Mouse (Mus musculus) left cerebral cortex, adult 9 months (tissue): ENCODE results near the gene Fanca.
"Not testable (repeated sequence)": the region's sequence is repeated elsewhere in the genome, so short reads cannot be mapped to it uniquely, and the experiment has no call there.

Experiments
- DNase-seq, 2 experiments: peaks; one replicate each; pipeline ENCODE4 v3.0.0; 2022; ENCODE audit warnings: low spot score in 2 of 2

Gene Fanca

GRCm38 (mm10) chr8:123271901-123272300 is 46.5 kb downstream of the Fanca start:
- DNase-seq, result no peak

DNA sequence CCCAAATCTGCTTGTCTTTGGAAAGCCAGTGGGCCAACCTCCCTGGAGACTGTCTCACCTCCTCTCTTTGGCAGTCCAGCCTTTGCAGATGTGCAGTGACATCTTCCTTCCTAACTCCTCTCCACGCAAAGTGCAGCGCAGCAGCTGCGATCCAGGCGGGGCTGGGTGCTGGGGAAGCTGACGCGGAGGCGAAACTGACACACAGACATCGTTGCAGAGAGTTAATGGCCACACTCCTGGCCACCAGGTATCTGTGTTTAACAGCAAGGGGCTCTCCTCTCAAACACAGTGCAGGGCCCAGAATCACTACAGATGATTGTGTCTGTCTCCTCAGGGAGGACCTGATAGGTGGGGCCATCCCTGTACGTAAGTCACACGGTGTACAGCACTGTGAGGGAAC is 47.2 kb downstream of the Fanca start:
- no peak for DNase-seq

- no peak for DNase-seq
These were observed 50.3 kb downstream of the Fanca start for GRCm38 (mm10) chr8:123267926-123268656.

DNA sequence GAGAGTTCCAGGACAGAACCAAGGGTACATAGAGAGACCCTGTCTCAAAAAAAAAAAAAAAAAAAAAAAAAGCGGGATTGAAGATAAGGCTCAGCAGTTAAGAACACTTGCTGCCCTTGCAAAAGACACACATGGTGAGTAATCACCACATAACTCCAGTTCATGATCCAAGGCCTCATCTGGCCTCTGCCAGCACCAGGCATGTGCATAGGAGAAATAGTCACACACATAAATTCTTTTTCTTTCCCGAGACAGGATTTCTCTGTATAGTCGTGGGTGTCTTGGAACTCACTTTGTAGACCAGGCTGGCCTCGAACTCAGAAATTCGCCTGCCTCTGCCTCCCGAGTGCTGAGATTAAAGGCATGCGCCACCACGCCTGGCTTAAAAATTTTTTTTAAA is 60.8 kb downstream of the Fanca start:
- not testable (repeated sequence) for DNase-seq

- peak in 1 of 2 experiments; percentile 73 for DNase-seq
These were observed 61.3 kb downstream of the Fanca start for GRCm38 (mm10) chr8:123257114-123257513.

DNA sequence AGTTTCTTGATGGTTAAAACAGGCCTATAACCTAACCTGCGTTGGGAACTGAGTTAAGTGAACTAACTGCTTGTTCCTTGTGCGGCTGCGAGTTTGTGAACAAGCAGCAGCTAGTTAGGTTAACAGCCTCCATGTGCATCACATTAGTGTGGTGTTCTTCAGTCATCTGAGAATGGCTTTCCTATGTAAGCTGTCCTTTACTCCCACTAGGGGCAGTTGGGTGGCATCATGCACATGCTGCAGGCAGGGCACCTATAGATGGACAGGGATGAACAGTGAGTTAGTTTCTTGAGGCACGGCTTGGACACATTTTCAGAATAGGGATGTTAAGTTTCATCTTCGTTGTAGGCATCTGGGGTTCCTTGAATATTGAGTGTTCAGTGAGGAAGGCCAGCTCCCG is 63.2 kb downstream of the Fanca start:
- DNase-seq, result no peak

DNA sequence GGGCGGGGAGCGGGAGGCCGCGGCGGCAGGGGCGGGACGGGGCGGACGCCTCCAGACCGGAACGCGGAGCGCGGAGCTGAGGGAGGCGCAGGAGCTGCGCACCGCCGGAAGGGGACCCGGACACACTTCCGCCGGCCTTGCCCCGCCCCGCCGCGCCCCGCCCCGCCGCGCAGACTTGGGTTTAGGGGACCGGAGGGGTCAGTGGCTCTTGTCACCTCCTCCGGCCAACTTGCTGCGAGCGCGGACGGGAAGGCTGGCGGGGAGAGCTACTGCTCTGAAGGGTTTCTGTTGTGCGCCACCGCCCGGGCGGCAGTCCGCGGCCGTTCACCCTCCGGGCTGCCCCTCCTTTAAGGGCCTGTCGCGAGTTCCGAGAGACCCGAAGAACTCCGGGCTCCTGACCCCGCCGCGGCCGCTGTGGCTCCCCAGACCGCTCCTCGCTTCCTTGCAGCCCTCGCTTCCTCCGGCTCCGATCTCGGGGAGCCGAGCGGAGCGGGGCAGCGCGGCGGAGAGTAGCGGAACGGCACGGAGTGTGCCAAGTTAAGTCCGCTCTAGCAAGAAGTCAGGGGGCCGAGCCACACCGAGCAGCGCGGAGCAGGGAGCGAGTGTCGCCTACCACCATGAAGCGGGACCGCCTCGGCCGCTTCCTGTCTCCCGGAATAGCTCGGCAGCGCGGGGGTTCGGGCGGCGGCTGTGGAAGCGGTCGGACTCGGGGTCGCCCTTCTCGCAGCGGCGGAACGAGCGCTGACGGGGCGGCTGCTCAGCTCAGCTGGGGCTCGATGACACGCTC is 64.1 kb downstream of the Fanca start, which contains the start of the genes Zfp276 and Vps9d1:
Gene Zfp276, plus strand, starts transcription at position 97 of the 787 bp plus-strand sequence.
Gene Vps9d1, minus strand, starts transcription at position 250 of the 787 bp plus-strand sequence.
- peak in 1 of 2 experiments; percentile 70 for DNase-seq

DNA sequence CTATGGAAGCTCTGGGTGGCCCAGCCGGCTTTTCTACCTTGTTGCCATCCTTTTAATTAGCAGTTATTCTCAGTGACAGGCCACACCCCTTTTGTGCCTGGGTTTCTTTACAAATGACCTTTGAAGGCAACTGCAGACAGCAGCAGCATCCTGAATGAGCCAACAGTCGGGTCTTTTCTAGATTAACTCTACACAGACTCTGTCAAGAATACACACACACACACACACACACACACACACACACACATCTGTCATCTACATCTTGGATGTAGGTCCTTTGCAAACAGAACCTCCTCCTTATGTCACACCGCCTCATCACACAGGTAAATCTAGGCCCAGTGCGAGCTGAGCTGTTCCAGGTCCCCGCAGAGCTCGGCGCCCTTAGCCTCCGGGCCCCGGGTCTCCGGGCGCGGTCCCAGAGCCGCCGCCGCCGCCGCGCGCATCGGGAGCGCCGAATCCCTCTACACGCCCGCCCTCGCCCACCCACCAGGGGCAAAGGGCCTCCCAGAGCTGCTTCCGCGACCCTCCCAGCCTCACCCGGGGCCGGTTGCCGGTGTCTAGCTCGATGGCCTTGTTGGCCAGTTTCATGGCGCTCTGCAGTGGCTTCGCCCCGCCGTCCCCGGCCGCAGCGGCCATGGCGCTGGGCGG is 64.8 kb downstream of the Fanca start:
- DNase-seq, result no peak

GRCm38 (mm10) chr8:123252925-123253324 is 65.5 kb downstream of the Fanca start:
- DNase-seq, result no peak

GRCm38 (mm10) chr8:123250940-123251339 is 67.4 kb downstream of the Fanca start:
- no peak for DNase-seq

DNA sequence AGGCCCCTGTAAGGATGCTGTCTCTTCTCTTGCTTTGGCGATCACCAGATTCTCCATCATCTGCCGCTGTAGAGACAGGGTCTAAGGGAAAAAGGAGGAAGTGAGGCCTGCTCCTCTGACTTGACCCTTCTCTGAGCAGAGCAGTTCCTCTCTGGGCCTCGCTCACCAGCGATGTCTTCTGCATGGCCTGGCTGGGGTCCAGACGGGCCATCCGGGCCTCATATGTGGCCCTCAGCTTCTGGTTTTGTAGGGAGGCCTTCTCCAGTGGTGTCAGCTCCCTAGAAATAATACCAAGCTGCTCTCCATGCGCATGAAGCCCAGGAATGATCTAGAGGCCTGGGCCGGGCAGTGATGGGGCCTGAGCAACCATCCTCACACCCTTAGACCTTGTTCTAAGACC is 69.8 kb downstream of the Fanca start:
- no peak for DNase-seq

DNA sequence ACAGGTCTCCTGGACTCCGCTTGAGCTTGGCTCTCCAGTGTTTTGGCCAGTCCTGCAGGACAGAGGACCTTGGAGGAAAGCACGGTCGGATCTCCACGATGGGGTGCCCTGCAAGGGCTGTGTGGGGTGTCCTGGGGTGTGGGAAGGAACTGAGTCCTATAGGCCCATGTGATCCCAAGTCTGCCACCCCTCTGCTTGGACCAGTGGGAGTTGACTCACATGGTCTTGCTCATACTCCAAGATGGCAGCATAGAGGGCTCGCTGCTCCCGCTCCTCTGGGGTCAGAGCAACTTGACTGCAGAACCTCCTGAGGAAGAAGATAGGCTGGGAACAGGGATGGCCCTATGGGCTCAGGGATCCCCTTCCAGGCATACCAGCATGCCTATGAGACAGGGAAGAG is 70.6 kb downstream of the Fanca start:
- DNase-seq, result no peak

GRCm38 (mm10) chr8:123245543-123245942 is 72.8 kb downstream of the Fanca start:
- no peak for DNase-seq

DNA sequence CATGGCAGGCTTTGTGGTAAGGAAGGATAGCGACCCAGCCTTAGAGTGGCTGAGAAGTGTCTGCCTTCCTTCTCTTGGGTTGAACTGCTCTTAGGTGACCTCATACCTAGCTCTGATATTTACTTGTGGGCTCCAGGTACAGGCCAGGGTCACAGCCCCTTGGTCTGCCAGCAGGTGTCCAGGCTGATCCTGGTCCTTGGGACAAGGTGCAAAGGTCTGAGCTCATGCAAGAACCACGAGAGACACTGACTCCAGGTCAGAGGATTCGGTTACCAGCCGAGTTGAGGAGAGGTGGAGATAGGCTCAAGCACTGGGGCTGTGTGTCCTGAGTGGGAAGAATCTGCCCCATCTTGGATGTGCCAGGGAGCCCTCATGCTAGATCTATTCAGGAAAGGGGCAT is 74.0 kb downstream of the Fanca start:
- DNase-seq, result no peak

DNA sequence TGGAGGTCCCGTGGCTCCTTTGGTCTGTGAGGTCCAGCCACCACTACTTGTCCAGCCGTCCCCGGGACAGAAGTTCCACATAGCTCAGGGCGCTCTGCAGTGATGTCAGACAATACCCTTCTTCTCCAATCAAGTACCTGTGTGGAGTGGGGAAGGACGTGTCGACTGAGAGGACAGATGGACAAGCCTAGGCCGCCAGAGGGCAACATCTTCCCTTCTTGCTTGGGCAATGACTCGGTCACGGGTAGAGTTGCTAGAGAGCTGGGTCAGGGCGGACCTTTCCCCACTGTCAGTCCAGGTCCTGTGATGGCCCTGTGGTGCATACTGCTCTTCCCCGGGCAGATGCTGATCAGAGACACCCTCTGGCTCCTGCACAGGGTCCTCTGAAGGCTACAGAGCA is 75.3 kb downstream of the Fanca start:
- DNase-seq, result no peak

GRCm38 (mm10) chr8:123242107-123242923 is 76.1 kb downstream of the Fanca start:
- no peak for DNase-seq

DNA sequence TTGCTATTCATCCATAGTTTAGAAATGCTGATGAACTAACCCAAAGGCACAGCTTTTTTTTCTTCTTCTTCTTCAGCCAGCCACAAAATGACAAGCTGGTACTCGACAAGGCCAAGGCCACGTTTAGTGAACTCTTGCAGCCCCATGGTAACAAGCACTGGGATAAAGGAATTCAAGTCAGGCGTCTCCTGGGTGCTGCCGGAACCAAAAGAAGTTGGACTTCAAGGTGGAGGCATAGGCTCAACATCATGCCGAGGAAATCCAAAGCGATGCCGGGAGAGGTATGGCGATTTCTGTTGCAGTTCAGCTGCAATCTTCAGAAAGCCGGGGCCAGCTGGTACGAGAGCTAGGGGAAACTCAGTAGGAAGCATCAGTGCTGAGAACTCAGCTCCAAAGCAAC is 79.0 kb downstream of the Fanca start:
- DNase-seq, result no peak

GRCm38 (mm10) chr8:123235520-123236497 is 82.6 kb downstream of the Fanca start, which contains the start of gene Spata2l:
TSS of gene Spata2l (minus strand) at chr8:123236233.
- DNase-seq, result peak; percentile 80 to 86

- peak; percentile 83 to 89 for DNase-seq
These were observed 83.4 kb downstream of the Fanca start for GRCm38 (mm10) chr8:123234918-123235519.

DNA sequence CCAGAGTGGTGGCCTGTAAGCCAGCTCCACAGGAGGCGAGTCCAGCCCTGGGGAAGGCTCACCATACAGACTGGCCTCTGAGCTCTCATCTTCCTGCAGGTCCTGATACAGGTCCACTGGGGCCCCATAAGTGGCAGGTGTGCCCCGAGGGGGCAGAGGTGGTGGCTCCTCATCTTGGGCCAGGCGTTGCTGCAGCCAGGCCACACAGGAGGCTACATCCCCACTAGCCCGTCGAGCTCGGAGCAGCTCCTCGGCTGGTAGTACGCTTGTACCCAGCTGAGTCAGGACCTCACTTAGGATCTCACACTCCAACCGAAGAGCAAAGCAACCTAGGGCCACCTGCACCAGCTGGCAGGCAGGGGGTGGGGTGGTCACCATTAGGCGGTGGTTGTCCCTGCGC is 84.6 kb downstream of the Fanca start:
- peak in 1 of 2 experiments; percentile 22 for DNase-seq
